Comparison of ENCODE assay signal across 8 mouse cellular contexts in the genomic region with DNA sequence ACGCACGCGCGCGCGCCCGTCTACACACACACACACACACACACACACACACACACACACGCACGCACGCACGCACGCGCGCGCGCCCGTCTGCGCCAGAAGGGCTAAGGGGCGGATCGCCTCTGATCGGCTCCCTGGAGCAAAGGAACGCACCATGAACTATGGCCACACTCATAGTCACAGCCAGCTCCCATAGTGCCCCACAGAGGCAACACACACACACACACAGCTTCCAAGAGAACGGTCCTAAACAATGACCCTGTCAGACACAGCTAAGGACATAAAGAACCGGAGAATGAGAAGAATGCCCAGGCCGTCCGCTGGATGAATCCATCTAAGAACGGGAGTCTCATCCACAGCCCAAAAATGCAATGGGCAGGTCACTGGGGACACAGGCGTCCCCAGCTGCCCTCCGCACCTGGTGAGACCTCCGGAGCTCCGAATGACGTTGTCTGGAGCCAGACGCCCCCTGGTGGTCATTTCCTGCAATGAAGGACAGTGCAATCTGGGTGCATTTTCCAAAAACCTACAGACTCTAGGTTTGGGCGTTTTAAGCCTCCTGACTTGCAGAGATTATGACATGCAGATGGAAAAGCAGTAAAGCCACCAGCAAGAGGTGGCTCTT. TPM values are rescaled to one million over a fixed set of nuclear protein-coding genes. Genes with fewer than 3 reads are reported as not detected.
DNase-seq lines count a peak whose midpoint lies in the region; ATAC-seq lines count a peak whose summit lies in the region.
"Had no signal": no experiment of that assay in that cellular context is flagged by ENCODE, and none has a peak within 500 bp of the region (broad histone marks: within the 10 kb centered on the region; RNA-seq: fewer than 3 reads in every experiment).

No protein-coding gene starts in this region.

- intact Hi-C loops in left cerebral cortex, postnatal 25 days (cut with DNase I): loop anchor here (1.0 kb wide), 1 partner anchor 23 kb away; no protein-coding TSS in a partner anchor

- H3K36me3 ChIP-seq in hindbrain, embryonic 13.5 days: peaks cover 51% of the 10 kb centered on the region
- H3K36me3 ChIP-seq in midbrain, embryonic 10.5 days: peaks cover 57% of the 10 kb centered on the region

- WGBS in hindbrain, embryonic 13.5 days: 44% methylated on average over 31 of the region's 34 CpGs
- WGBS in midbrain, embryonic 10.5 days: 59% methylated on average over 34 of the region's 34 CpGs

- H3K27ac ChIP-seq in hindbrain, embryonic 13.5 days: 0 out of 2 replicates have a peak overlapping the region, but pooled peaks have one; percentile 20
- H3K27ac ChIP-seq in midbrain, embryonic 10.5 days (replicated peaks): no peak overlapping the region

- peak overlapping the region; percentile 56; the same call in 1 of the 2 replicates for H3K9ac ChIP-seq in hindbrain, embryonic 13.5 days

- peaks cover 31% of the 10 kb centered on the region for H3K4me1 ChIP-seq in hindbrain, embryonic 13.5 days (replicated peaks)
- H3K4me1 ChIP-seq in midbrain, embryonic 10.5 days: peaks cover 28% of the 10 kb centered on the region

- H3K27me3 ChIP-seq in hindbrain, embryonic 13.5 days: no peaks in the 10 kb centered on the region
- H3K27me3 ChIP-seq in midbrain, embryonic 10.5 days (ENCODE audit: low read depth, poor library complexity, severe bottlenecking): no peaks in the 10 kb centered on the region
- H3K27me3 ChIP-seq: megakaryocyte, embryonic 14.5 days had no signal

- no peak overlapping the region for H3K4me3 ChIP-seq in hindbrain, embryonic 13.5 days
- H3K4me3 ChIP-seq in midbrain, embryonic 10.5 days: no peak overlapping the region
- H3K4me3 ChIP-seq: megakaryocyte, embryonic 14.5 days had no signal

- H3K4me2 ChIP-seq in hindbrain, embryonic 13.5 days: peak overlapping the region; percentile 40

- peak; percentile 84 for DNase-seq in R1 (ENCODE audit: low read depth, low spot score)
- peak; percentile 85 for DNase-seq in cerebellum, adult 9-10 months
- DNase-seq in frontal cortex, postnatal 36 days (ENCODE audit: low spot score in 2 of 2): peak; percentile 84 to 90
- DNase-seq in left cerebral cortex, postnatal 25 days (ENCODE audit: low spot score in 2 of 2): peak; percentile 81 to 89
- peak; percentile 79 for DNase-seq in midbrain, embryonic 10.5 days (ENCODE audit: low spot score)
- peak; percentile 90 for DNase-seq in right cerebral cortex, postnatal 4 days

- peak; percentile 47 for ATAC-seq in hindbrain, embryonic 13.5 days (ENCODE audit: low FRiP score)

- H3K9me3 ChIP-seq in hindbrain, embryonic 13.5 days: no peaks in the 10 kb centered on the region
- H3K9me3 ChIP-seq in midbrain, embryonic 10.5 days (replicated peaks): no peaks in the 10 kb centered on the region
- H3K9me3 ChIP-seq: megakaryocyte, embryonic 14.5 days had no signal

RNA-seq across cellular contexts. Expression of a gene that starts 25.3 kb away (rescaled TPM):
- 10.3 and 10.9 TPM in 2 replicates for polyA plus RNA-seq in hindbrain, embryonic 13.5 days (2015; fragmentation: Nextera tagmentation; extraction: Ambion mirVana)
- total RNA-seq in left cerebral cortex, postnatal 25 days (2021): 1 to 10 TPM; 2.6 to 3.2 TPM
- polyA plus RNA-seq in midbrain, embryonic 10.5 days (2016; fragmentation: Nextera tagmentation; extraction: Ambion mirVana): 3.0 and 5.6 TPM in 2 replicates

RNA-seq across cellular contexts. Expression of a gene that starts 26.6 kb away (rescaled TPM):
- polyA plus RNA-seq in hindbrain, embryonic 13.5 days (2015; fragmentation: Nextera tagmentation; extraction: Ambion mirVana): 38.5 and 39.1 TPM in 2 replicates
- total RNA-seq in left cerebral cortex, postnatal 25 days (2021): 10 to 100 TPM; 13.0 to 13.9 TPM
- polyA plus RNA-seq in midbrain, embryonic 10.5 days (2016; fragmentation: Nextera tagmentation; extraction: Ambion mirVana): 30.4 and 39.5 TPM in 2 replicates

RNA-seq across cellular contexts. Expression of a gene that starts 39.2 kb away (rescaled TPM):
- polyA plus RNA-seq in hindbrain, embryonic 13.5 days (2015; fragmentation: Nextera tagmentation; extraction: Ambion mirVana): 263 and 280 TPM in 2 replicates
- total RNA-seq in left cerebral cortex, postnatal 25 days (2021): 100 to 1,000 TPM; 145 to 149 TPM
- polyA plus RNA-seq in midbrain, embryonic 10.5 days (2016; fragmentation: Nextera tagmentation; extraction: Ambion mirVana): 363 and 389 TPM in 2 replicates

RNA-seq across cellular contexts. Expression of a gene that starts 46.8 kb away (rescaled TPM):
- polyA plus RNA-seq in hindbrain, embryonic 13.5 days (2015; fragmentation: Nextera tagmentation; extraction: Ambion mirVana): 50.7 and 57.6 TPM in 2 replicates
- 10 to 100 TPM; 13.4 to 15.7 TPM for total RNA-seq in left cerebral cortex, postnatal 25 days (2021)
- polyA plus RNA-seq in midbrain, embryonic 10.5 days (2016; fragmentation: Nextera tagmentation; extraction: Ambion mirVana): 65.5 and 72.0 TPM in 2 replicates

RNA-seq across cellular contexts. Expression of a gene that starts 59.9 kb away (rescaled TPM):
- polyA plus RNA-seq in hindbrain, embryonic 13.5 days (2015; fragmentation: Nextera tagmentation; extraction: Ambion mirVana): 21.2 and 24.0 TPM in 2 replicates
- 10 to 100 TPM; 24.1 to 25.3 TPM for total RNA-seq in left cerebral cortex, postnatal 25 days (2021)
- polyA plus RNA-seq in midbrain, embryonic 10.5 days (2016; fragmentation: Nextera tagmentation; extraction: Ambion mirVana): 23.8 and 24.1 TPM in 2 replicates
